Mouse (Mus musculus) thymus, adult 2 months (tissue): ENCODE measurements at regions not wholly inside any gene's neighbourhood (a gene's known extent, or its start where the extent isn't known, plus 50 kb on each side); places are given as distances from the start of the nearest gene placed in this dataset.

Experiments used
- CTCF ChIP-seq: fragments of 200-500 bp; IDR thresholded peaks from 2 replicates; pipeline ENCODE4 v1.5.1; 2012; ENCODE audit warnings: mild to moderate bottlenecking, control low read depth, low read length, moderate library complexity, borderline replicate concordance; ENCODE audit not compliant: control insufficient read depth, poor library complexity, insufficient read depth; ENCODE audit errors: extremely low read depth
- POLR2A ChIP-seq: fragments of 200-500 bp; IDR thresholded peaks from 2 replicates; pipeline ENCODE4 v1.6.1; 2012; ENCODE audit warnings: mild to moderate bottlenecking, low read length, control low read depth, moderate library complexity; ENCODE audit not compliant: control insufficient read depth, poor library complexity, insufficient read depth; ENCODE audit errors: extremely low read depth

DNA sequence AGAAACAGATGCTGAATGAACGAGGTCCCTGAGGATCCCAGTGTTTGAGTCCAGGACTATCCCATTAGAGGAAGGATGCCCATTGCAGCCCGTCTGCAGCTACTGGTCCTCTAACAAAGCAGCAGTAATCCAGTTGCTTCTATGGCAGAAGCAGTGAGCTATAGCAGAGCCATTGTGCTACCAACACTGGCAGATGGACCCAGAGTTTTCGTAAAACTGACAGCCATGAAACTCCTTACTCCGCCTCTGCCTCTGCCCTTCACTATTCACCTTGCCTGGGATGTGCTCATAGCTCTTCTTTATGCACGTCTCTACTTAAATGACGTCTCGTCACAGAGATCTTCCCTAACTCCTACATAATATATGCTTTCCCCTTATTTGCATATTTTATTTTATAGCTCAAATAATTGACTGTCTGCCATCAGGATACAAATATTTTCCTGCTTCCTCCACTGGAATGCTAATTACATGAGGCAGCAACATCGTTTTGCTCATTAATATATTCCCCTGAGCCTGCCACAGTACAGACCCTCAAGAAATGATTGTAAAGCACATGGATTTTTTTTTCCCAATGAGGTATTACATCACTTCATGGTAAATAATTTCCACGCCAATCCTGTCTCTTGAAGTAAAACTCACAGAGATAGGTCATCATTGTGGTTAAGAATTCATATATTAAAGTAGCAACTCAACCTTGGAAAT lies 368.9 kb downstream of the Ipo11 start:
- no peak for TF ChIP-seq POLR2A
- no peak for TF ChIP-seq CTCF
